Mouse (Mus musculus) intestine, embryonic 15.5 days (tissue): ENCODE data around the gene Rtn4. TPM values are rescaled to one million over a fixed set of nuclear protein-coding genes. Genes with fewer than 3 reads are reported as not detected.

Experiments
- ATAC-seq: fragments of 200-750 bp; cut with Nextera tagmentation; 2 replicates; pipeline ENCODE4 v1.8.0; 2017; ENCODE audit warnings: moderate TSS enrichment, moderate library complexity
- H3K27ac ChIP-seq: fragments of 300-500 bp; sonication (generic); 2 replicates; pipeline ENCODE4 v1.5.1; 2015; ENCODE audit warnings: mild to moderate bottlenecking, inconsistent platforms
- H3K27me3 ChIP-seq: fragments of 300-500 bp; sonication (generic); replicated peaks from 2 replicates; pipeline ENCODE4 v1.6.1; 2015; ENCODE audit warnings: inconsistent platforms
- H3K36me3 ChIP-seq: fragments of 300-500 bp; sonication (generic); 2 replicates; pipeline ENCODE4 v1.6.1; 2015; ENCODE audit warnings: inconsistent platforms
- H3K4me1 ChIP-seq: fragments of 300-500 bp; sonication (generic); replicated peaks from 2 replicates; pipeline ENCODE4 v1.6.1; 2015; ENCODE audit warnings: inconsistent platforms
- H3K4me2 ChIP-seq: fragments of 300-500 bp; sonication (generic); replicated peaks from 2 replicates; pipeline ENCODE4 v1.6.1; 2015; ENCODE audit warnings: mild to moderate bottlenecking, inconsistent platforms
- H3K4me3 ChIP-seq: fragments of 300-500 bp; sonication (generic); replicated peaks from 2 replicates; pipeline ENCODE4 v1.5.1; 2015; ENCODE audit warnings: inconsistent platforms
- H3K9ac ChIP-seq: fragments of 300-500 bp; sonication (generic); 2 replicates; pipeline ENCODE4 v1.6.1; 2015; ENCODE audit warnings: inconsistent platforms
- H3K9me3 ChIP-seq: fragments of 300-500 bp; sonication (generic); 2 replicates; pipeline ENCODE4 v1.6.1; 2016; ENCODE audit warnings: inconsistent platforms
- WGBS: fragments of 180-500 bp; shearing (Covaris S2); methylation state at CpG from one replicate; pipeline ENCODE4 v1.1.7; 2015; 5-methylcytosine and 5-hydroxymethylcytosine counted together
- polyA plus RNA-seq: library from polyadenylated mRNA; unstranded; fragments of >200 nt; fragmentation: Nextera tagmentation; extraction: Ambion mirVana; gene quantifications from 2 replicates; pipeline ENCODE4 v1.2.1, GENCODE M21; 2015

Rtn4 gene
- polyA plus RNA-seq, 1 experiment from 2014 or later, result 51.0 TPM

DNA sequence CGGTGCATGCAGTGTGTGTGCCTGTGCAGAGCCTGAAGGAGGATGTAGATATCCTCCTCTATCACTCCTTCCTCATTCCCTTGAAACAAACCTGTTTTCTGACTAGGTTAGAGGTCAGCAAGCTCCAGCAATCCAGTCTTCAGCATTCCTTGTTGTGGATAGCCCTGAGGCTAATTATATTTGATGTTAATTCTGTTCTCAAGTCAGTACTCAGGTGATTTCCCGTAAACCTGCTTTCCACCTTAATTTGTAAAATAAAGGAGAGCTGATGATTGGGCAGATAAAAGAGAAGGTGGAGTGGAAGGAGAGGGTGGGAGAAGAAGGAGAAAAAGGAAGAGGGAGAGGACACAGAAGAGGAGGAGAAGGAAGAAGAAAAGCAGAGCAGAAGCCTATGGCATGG is 8.5 kb upstream of the Rtn4 start:
- Histone ChIP-seq H3K36me3 (no peaks in the 10 kb centered on the region), H3K9ac (no peak overlapping the region), H3K4me1 (no peaks in the 10 kb centered on the region), H3K4me2 (no peak overlapping the region), H3K9me3 (no peaks in the 10 kb centered on the region), H3K4me3 (no peak overlapping the region), H3K27me3 (no peaks in the 10 kb centered on the region), H3K27ac (no peak overlapping the region)
- whole genome bisulfite sequencing, result 86% methylated on average over 2 of the region's 2 CpGs
- no peak for ATAC-seq

DNA sequence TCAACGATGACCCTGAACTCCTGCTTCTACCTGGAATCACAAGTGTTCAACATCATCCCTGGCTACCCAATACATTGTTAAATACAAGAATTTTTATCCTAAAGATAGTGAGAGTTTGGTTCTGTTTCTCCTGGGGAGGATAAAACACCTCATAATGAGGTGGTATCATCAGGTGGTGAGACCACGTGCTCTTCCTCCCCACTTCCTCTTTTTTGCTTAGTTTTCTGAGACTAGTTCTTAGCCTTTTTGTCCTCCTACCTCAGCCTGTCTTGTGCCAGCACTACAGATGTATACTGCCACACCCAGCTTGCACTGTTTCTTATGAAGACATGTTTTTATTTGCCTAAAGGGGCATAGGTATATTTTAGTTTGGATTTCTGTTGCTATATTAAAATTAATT is 6.6 kb upstream of the Rtn4 start:
- Histone ChIP-seq H3K4me3 (no peak overlapping the region), H3K9ac (no peak overlapping the region), H3K27me3 (no peaks in the 10 kb centered on the region), H3K27ac (no peak overlapping the region), H3K4me2 (no peak overlapping the region), H3K4me1 (no peaks in the 10 kb centered on the region), H3K9me3 (no peaks in the 10 kb centered on the region), H3K36me3 (no peaks in the 10 kb centered on the region)
- WGBS, result 87% methylated on average over 2 of the region's 2 CpGs
- ATAC-seq, result no peak

DNA sequence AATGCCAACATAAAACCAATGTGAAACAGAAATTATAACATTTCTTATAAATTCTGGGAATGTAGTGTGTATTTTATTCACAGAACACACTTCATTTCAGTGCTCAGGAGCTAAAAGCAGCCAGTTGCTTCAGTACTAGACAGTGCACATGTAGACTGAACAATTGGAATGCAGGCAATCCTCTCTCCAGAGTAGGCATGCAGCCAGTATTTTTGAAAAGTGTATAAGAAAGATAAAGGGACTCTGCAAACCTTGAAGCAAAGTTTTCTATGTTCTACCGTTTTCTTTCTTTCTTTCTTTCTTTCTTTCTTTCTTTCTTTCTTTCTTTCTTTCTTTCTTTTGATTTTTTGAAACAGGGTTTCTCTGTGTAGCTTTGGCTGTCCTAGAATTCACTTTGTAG is 1.2 kb upstream of the Rtn4 start:
- Histone ChIP-seq H3K36me3 (no peaks in the 10 kb centered on the region), H3K27ac (no peak overlapping the region), H3K4me2 (no peak overlapping the region), H3K9ac (no peak overlapping the region), H3K27me3 (no peaks in the 10 kb centered on the region), H3K4me3 (no peak overlapping the region), H3K9me3 (no peaks in the 10 kb centered on the region), H3K4me1 (0 out of 2 replicates have a peak, but pooled peaks cover 2% of the 10 kb centered on the region)
- 76% methylated on average over 1 of the region's 1 CpGs for WGBS
- ATAC-seq, result no peak

DNA sequence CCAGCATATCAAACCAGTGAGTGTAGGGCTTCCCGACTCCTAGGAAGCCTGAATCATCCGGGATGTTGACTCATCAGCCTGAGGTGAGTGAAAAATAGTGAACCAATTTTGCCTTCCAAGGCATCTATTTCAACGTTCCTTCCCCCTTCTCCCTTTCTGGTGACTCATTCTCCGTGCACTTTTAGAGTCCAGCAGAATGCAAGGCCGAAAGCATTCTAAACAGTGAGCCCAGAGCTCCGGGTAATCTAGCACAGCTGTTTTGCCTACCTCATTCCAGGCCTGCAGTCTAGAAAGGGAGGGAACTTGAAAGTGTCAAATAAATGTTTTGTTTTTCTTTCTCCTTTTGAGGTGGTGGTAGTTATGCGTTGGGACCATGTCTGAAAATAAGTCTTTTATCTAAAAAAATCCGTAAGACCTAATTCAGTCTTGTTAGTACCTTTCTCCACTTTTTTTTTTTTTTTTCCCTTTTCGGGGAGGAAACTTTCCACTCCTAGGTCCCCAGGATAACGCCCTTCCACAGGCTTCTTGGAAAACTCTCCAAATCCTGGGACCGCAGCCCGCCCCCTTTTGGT is 550 bp upstream of the Rtn4 start:
- no peak overlapping the region for H3K9ac ChIP-seq
- WGBS, result 17% methylated on average over 12 of the region's 12 CpGs
- no peaks in the 10 kb centered on the region for H3K9me3 ChIP-seq
- peak overlapping the region; percentile 99; the same call in 1 of the 2 replicates for H3K4me3 ChIP-seq
- H3K36me3 ChIP-seq, result no peaks in the 10 kb centered on the region
- ATAC-seq, result no peak
- H3K27ac ChIP-seq, result peak overlapping the region; percentile 11; the same call in 1 of the 2 replicates
- H3K27me3 ChIP-seq, result no peaks in the 10 kb centered on the region
- 0 out of 2 replicates have a peak, but pooled peaks cover 2% of the 10 kb centered on the region for H3K4me1 ChIP-seq
- H3K4me2 ChIP-seq, result peak overlapping the region; percentile 32

DNA sequence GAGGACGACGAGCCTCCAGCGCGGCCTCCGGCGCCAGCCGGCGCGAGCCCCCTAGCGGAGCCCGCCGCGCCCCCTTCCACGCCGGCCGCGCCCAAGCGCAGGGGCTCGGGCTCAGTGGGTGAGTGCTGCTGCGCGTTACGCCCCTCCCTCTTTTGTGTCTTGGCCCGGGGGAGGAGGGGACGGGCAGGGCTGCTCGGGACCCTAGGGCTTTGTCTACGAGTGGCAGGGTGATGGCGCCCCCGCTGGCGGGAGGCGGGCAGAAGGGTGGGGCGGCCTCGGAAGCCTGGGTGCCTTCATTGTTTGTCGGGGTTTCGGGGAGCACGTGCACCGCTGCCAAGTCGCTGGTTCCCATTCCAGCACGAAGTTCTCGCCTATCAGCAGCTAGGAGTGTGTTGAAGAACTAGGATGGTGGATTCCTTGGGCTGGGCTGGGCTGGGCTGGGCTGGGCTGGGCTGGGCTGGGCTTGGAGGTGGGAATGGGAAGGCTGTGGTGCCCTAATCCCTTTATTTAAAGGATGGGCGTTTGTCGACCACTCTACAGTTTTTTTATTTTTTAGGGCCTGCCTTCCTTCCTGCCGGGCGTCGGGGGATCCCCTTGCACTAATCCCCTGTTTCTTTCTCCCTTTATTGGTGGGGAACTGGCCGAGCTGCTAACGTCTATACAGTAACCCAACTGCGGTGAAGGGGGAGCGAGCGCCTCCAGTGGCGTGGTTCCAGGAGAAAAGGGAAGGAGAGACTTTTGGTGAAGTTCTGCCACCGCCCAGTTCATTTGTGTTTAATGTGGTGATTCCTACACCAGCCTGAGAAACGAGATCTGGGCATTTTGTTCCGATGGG is 1.0 kb downstream of the Rtn4 start:
- peak overlapping the region; percentile 99 for H3K27ac ChIP-seq
- peak overlapping the region; percentile 60 for H3K4me2 ChIP-seq
- no peaks in the 10 kb centered on the region for H3K27me3 ChIP-seq
- WGBS, result under 1% methylated on average over 53 of the region's 53 CpGs
- H3K9me3 ChIP-seq, result no peaks in the 10 kb centered on the region
- H3K4me3 ChIP-seq, result peak overlapping the region; percentile 99
- ATAC-seq, result peak; percentile 79
- 0 out of 2 replicates have a peak, but pooled peaks cover 2% of the 10 kb centered on the region for H3K4me1 ChIP-seq
- no peaks in the 10 kb centered on the region for H3K36me3 ChIP-seq
- peak overlapping the region; percentile 98 for H3K9ac ChIP-seq

DNA sequence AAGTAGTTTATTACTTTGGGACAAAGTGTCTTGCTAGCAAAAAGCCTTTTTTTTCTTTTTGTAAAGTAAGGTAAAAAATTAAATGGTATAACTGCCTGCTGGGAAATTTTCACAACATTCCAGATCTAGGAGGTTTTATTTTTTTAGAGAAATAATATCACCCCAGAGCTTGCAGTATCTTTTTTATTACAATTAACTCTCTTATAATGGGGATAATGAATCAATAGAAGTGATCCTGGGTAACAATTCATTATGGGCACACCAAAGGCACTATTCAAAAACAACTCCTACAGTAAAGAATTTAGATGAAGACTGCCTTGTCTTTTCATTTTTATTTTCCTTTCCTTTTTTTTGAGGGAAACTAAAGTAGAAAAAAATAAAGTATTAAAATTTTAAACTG is 2.0 kb downstream of the Rtn4 start:
- no peaks in the 10 kb centered on the region for H3K27me3 ChIP-seq
- H3K4me1 ChIP-seq, result 0 out of 2 replicates have a peak, but pooled peaks cover 2% of the 10 kb centered on the region
- no peak overlapping the region for H3K9ac ChIP-seq
- H3K36me3 ChIP-seq, result no peaks in the 10 kb centered on the region
- no peak overlapping the region for H3K4me3 ChIP-seq
- no peak overlapping the region for H3K27ac ChIP-seq
- no peak overlapping the region for H3K4me2 ChIP-seq
- ATAC-seq, result no peak
- no peaks in the 10 kb centered on the region for H3K9me3 ChIP-seq

DNA sequence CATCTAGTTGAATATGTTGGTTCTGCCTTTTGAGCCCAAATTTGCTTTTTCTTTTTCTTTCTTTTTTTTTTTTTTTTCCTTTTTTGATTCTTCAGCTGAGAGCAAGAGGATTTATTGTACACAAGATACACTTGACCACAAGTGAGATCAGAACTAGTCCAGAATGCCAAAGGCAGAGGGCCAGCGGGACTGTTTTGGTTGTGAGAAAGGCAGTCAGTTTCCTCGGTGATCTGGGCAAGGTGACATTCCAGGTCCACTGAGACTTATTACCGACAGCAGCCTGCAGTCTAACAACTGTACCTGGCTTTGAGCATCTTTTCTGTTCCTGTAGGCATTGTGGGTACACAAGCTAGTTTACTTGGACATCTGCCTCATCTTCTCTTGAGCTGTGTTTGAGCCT is 10.0 kb downstream of the Rtn4 start:
- H3K36me3 ChIP-seq, result no peaks in the 10 kb centered on the region
- H3K9me3 ChIP-seq, result no peaks in the 10 kb centered on the region
- ATAC-seq, result no peak
- H3K4me2 ChIP-seq, result no peak overlapping the region
- H3K27ac ChIP-seq, result no peak overlapping the region
- WGBS, result 81% methylated on average over 3 of the region's 3 CpGs
- no peaks in the 10 kb centered on the region for H3K27me3 ChIP-seq
- H3K4me1 ChIP-seq, result no peaks in the 10 kb centered on the region
- no peak overlapping the region for H3K4me3 ChIP-seq
- no peak overlapping the region for H3K9ac ChIP-seq

DNA sequence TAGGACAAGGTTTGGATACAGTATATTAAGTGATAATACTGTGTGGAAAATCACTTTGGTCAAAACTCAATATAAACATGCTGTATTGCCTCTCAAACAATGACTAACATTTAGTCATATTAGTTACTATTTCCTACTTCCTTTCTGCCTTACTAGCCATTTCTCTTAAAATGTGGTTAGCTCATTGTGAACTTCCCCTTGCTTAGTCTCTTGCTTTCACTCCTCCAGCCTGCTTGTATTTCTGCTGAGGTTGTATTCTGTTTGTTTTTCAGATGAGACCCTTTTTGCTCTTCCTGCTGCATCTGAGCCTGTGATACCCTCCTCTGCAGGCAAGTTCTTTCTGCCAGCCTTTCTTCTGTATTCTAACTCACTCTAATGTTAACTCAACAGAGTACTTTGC is 12.5 kb downstream of the Rtn4 start:
- Histone ChIP-seq H3K4me3 (no peak overlapping the region), H3K9me3 (no peaks in the 10 kb centered on the region), H3K9ac (no peak overlapping the region), H3K4me1 (no peaks in the 10 kb centered on the region), H3K36me3 (no peaks in the 10 kb centered on the region), H3K27me3 (no peaks in the 10 kb centered on the region), H3K27ac (no peak overlapping the region), H3K4me2 (no peak overlapping the region)
- ATAC-seq, result no peak

DNA sequence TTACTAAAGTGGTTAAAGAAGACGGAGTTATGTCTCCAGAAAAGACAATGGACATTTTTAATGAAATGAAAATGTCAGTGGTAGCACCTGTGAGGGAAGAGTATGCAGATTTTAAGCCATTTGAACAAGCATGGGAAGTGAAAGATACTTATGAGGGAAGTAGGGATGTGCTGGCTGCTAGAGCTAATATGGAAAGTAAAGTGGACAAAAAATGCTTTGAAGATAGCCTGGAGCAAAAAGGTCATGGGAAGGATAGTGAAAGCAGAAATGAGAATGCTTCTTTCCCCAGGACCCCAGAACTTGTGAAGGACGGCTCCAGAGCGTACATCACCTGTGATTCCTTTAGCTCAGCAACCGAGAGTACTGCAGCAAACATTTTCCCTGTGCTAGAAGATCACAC is 14.1 kb downstream of the Rtn4 start:
- Histone ChIP-seq H3K4me3 (no peak overlapping the region), H3K36me3 (no peaks in the 10 kb centered on the region), H3K27ac (no peak overlapping the region), H3K27me3 (no peaks in the 10 kb centered on the region), H3K9me3 (no peaks in the 10 kb centered on the region), H3K9ac (no peak overlapping the region), H3K4me2 (no peak overlapping the region), H3K4me1 (no peaks in the 10 kb centered on the region)
- 78% methylated on average over 4 of the region's 4 CpGs for WGBS
- ATAC-seq, result no peak

DNA sequence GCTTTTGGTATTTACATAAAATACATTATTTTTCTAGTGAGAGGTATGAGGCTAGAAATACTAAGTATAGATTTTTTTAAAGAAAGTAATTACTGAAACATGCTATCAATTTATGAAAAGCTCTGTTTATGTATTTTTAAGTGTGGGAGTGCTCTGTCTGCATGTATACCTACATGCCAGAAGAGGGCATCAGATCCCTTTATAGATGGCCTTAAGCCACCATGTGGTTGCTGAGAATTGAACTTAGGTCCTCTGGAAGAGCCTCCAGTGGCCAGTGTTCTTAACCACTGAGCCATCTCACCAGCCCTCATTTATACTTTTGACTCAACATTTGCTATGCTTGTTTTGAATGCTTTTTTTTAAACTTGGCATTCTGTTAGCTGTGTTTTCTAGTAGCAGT is 16.8 kb downstream of the Rtn4 start:
- H3K9ac ChIP-seq, result no peak overlapping the region
- H3K4me1 ChIP-seq, result no peaks in the 10 kb centered on the region
- H3K27me3 ChIP-seq, result no peaks in the 10 kb centered on the region
- H3K4me3 ChIP-seq, result no peak overlapping the region
- H3K27ac ChIP-seq, result no peak overlapping the region
- ATAC-seq, result no peak
- no peaks in the 10 kb centered on the region for H3K36me3 ChIP-seq
- H3K4me2 ChIP-seq, result no peak overlapping the region
- H3K9me3 ChIP-seq, result no peaks in the 10 kb centered on the region

DNA sequence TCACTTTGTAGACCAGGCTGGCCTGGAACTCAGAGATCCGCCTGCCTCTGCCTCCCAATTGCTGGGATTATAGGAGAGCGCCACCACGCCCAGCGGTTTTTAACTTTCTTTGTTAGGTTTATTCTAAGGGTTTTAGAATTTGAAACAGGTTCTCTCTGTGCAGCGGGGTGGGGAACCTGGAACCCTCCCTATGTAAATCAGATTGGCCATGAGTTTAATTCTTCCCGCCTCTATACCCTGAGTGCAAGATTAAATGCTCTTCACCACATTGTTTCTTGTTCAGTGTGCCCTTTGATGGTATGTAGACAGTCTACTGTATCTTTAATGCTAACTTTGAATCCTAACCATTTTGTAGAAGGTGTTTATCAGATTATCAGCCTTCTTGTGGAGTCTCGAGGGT is 21.4 kb downstream of the Rtn4 start:
- peaks cover 5% of the 10 kb centered on the region for H3K4me1 ChIP-seq
- 91% methylated on average over 7 of the region's 7 CpGs for WGBS
- H3K27ac ChIP-seq, result no peak overlapping the region
- H3K9ac ChIP-seq, result no peak overlapping the region
- no peaks in the 10 kb centered on the region for H3K9me3 ChIP-seq
- no peaks in the 10 kb centered on the region for H3K36me3 ChIP-seq
- no peak overlapping the region for H3K4me2 ChIP-seq
- no peaks in the 10 kb centered on the region for H3K27me3 ChIP-seq
- no peak overlapping the region for H3K4me3 ChIP-seq
- ATAC-seq, result no peak

DNA sequence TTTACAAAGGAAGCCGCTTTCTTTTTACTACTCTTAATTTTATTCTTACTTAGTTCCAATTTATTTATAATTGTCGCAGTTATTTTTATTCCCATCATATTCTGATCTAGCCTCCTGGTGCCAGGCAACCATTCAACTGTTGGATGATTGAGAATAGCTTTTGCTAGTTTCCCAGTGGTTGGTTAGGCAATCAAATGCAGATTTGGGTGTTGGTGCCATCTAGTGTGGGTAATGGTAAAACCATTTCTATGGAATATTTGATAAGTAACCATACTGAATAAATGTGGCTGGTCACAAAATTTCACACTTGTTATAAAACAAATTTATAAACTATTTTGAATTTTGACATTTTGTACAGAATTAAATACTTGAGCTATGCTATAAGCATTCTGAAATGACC is 22.0 kb downstream of the Rtn4 start:
- no peaks in the 10 kb centered on the region for H3K36me3 ChIP-seq
- no peak overlapping the region for H3K27ac ChIP-seq
- H3K9me3 ChIP-seq, result no peaks in the 10 kb centered on the region
- H3K4me1 ChIP-seq, result peaks cover 5% of the 10 kb centered on the region
- H3K9ac ChIP-seq, result no peak overlapping the region
- no peaks in the 10 kb centered on the region for H3K27me3 ChIP-seq
- H3K4me3 ChIP-seq, result no peak overlapping the region
- H3K4me2 ChIP-seq, result no peak overlapping the region
- ATAC-seq, result no peak
- WGBS, result 97% methylated on average over 2 of the region's 2 CpGs

DNA sequence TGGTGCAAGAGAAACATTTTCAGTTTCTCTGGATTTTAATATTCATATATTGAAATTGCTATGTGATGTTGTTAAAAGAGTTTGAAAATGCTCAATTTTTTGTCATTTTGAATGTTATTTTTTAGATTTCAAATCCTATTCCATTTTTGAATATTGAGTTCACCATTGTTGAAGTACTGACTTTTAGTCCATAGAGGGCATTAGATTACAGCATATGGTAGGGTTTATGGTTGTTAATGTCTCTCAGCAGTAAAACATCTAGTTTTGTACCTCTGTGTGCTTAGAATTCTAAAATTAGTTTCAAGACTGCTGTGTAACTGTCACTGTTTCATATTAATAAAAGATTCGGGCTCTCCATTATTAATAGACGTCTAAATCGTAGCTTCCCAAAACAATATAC is 22.8 kb downstream of the Rtn4 start:
- no peak for ATAC-seq
- Histone ChIP-seq H3K4me2 (no peak overlapping the region), H3K27me3 (no peaks in the 10 kb centered on the region), H3K4me3 (no peak overlapping the region), H3K4me1 (peaks cover 5% of the 10 kb centered on the region), H3K27ac (no peak overlapping the region), H3K9me3 (no peaks in the 10 kb centered on the region), H3K9ac (no peak overlapping the region), H3K36me3 (no peaks in the 10 kb centered on the region)
- 79% methylated on average over 3 of the region's 3 CpGs for WGBS
